Mouse (Mus musculus) cerebellum, postnatal 36 days (tissue): ENCODE measurements at regions not wholly inside any gene's neighbourhood (a gene's known extent, or its start where the extent isn't known, plus 50 kb on each side); places are given as distances from the start of the nearest gene placed in this dataset.

Experiments
- DNase-seq, 2 experiments: peaks; one replicate each; pipeline ENCODE4 v3.0.0; 2021 to 2022; ENCODE audit warnings: mixed read lengths in 2 of 2

DNA sequence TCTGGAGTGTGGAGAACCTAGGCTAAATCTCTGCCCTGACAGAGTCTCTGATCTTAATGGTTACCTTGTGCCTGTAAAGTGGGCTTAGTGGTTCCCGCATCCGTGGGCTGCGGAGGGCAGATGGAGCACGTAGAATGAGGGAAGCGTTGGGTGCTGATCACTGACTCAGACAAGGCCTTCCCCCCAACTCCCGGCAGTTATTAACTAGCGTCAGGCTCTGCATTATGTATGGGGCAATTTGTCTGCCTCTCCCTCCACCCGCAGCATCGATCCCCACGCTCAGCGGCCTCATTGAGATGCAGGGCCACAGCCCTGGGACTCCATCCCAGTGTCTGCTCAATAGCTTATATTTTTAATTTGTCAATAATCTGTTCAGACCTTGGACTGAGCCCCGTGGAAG, 164.8 kb downstream of the Gm26897 start:
- DNase-seq, result no peak

- no peak for DNase-seq
These were observed 167.5 kb downstream of the Gm26897 start for GRCm38 (mm10) chr5:111901197-111901596.

GRCm38 (mm10) chr5:111901678-111902077, 168.0 kb downstream of the Gm26897 start:
- DNase-seq, result no peak

- no peak for DNase-seq
These were observed 174.4 kb downstream of the Gm26897 start for GRCm38 (mm10) chr5:111908085-111908484.

- DNase-seq, result no peak
These were observed 176.8 kb downstream of the Gm26897 start for GRCm38 (mm10) chr5:111910514-111910913.

- no peak for DNase-seq
These were observed 179.6 kb downstream of the Gm26897 start for GRCm38 (mm10) chr5:111913354-111913753.

- no peak for DNase-seq
These were observed 180.6 kb downstream of the Gm26897 start for GRCm38 (mm10) chr5:111914296-111914695.

GRCm38 (mm10) chr5:111917643-111918252, 184.0 kb downstream of the Gm26897 start:
- DNase-seq, result no peak

DNA sequence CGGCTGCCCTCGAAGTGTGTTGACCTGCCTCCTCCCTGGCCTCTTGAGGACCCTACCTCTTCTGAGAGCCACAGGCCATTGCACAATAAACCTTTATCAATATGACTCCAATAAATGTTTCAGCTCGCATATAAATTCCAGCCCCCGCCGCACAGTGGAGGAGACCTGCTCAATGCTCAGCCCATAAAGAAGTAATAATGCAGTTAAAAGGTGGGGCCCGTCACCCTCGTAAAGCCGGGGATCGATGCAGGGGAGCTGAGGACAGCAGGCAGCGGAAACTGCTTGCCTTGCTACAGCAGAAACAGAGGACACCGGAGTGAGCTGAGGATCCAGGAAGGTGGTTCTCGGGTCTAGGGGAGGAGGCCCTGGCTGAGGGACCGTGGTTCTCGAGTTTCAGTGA, 185.2 kb downstream of the Gm26897 start:
- no peak for DNase-seq

GRCm38 (mm10) chr5:111922991-111923701, 189.4 kb downstream of the Gm26897 start:
- DNase-seq, result no peak

DNA sequence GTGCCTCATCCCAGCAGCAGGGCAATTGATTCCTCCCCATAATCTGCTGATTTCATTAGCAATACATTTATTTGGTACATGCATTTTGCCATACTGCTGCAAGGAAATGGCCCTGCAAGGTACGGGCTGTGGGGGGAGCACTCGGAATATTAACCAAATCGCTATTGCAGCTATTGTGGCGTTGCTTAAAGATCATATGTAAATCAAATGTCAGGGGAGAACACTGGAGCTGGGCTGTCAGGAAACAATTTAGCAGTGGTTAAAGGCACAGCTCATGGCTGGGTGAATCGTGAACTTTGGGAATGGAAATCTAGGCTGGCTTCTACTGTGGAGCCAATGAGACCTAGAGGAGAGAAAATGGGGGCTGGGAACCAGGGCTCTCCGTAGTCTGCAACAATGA, 192.0 kb downstream of the Gm26897 start:
- no peak for DNase-seq

DNA sequence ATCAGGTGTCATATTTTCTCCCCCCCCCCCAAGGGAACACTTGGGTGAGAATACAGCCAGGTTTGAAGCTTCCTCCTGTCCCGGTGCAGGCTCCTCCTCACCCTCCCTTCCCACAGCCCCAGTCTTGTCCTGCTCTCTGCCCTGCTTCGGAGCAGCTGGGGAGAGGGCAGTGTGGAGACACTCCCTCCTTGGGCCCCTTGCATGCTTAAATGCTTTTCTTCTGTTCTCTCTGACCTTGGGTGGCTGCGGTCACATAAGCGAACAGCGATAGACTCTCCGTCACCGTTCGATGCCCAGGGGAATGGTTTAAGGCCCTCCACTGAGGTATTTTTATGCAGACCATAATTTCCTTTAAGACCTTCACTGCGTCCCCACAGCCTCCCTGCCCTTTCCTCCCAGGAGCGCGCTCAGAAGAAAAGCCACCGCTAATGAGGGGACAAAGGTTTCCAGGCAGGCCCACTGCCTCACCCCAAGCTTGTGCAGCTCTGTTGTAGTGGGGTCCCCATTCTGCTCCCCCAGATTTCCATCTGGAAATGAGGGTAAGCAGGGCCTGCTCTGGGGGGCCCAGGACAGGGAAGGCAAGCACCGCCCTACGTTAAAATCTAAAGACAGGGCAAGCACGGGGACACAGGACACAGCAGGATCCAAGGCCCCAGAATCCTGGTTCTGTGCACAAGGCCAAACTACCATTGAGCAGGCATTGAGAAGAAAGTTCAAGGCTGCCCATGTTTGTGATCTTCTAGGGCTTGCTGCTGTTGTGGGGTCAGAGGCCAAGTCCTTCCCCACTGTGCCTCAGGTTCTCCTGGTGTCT, 195.7 kb downstream of the Gm26897 start:
- DNase-seq, result no peak

DNA sequence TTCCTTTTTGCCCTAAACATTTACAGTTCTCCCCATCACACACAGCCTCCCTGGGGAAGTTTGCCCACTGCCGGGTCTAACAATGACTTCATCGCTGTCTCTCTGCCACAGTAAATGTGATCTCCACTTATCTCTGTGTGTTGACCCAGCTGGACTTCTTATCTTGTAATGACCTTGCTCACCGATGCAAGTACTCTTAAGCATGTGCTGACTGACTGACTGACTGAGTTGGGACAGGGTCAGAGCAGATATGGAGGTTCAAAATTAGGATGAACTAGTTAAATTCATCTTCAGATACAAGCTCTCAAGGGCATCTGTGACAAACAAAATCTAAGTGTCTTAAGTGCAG, 196.2 kb downstream of the Gm26897 start:
- no peak for DNase-seq

GRCm38 (mm10) chr5:111931733-111932132, 198.0 kb downstream of the Gm26897 start:
- DNase-seq, result peak in 1 of 2 experiments; percentile 9

DNA sequence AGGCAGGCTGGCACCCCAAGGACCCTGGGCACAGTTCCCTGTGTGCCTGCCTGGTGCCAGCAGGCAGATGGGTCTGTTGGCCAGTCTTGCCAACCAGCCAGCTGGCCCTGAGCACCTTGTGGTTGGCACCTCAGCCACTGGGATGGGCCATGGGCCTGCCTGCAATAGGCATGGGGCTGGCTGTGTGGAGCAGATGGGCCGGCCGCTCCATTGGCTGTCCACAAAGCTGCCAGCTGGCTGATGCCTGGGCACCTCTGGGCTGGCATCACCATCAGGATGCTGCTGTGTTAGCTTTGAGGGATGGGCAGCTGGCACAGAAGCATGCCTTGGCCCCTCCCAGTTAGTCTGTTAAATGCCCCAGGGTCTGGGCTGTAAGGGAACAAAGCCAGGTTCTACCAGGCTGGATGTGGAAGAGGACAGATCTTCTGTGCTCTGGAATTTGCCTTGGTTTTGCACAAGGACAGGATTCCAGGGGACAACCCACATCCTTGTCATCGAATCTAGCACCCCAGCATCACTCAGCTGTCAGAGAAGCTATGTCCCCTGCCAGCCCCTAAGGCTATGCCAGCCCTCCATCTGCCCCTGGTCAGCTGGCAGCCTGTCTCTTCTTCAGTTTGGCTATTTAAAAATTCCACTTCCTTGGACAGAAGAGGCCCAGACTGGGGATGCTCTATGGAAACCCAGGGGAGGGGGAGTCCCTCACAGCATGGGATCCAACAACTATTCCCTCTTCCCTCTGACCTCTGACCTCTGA, 201.8 kb downstream of the Gm26897 start:
- DNase-seq, result peak; percentile 81 to 86

DNA sequence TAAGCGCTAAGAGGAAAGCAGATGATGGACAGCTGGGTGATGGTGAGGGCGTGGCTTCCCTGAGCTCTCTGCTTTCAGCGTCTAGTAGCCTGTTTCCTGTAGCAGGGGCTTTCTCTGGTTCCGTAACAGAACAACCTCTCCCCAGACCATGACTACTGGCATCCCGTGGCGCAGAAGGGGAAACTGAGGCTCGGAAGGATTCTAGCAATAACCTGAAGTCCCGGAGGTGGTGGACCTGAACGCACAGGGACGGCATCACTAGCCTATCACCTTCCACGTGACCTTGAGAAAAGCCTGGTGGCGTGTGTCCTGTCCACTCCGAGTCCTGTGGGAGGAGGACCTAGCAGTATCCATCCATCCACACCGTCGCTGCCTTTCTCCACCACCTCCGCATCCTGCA, 208.1 kb downstream of the Gm26897 start:
- DNase-seq, result no peak

DNA sequence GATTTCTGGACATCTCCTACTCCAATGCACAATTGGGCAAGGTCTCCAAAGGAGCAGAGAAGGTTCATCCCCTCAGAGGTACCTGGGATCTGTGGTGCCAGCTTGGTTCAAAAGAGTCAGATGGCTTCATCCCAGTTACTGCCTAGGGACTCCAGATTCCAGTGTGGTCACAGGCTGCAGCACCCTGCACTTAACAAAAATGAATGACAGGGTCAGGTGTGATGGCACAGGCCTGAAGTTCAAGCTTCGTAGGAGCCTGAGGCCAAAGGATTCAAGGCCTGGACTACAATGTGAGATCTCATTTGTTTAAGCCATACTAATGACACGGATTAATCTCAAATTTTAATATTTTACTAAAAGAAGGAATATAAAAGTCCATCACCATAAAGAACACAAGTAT, 209.1 kb downstream of the Gm26897 start:
- no peak for DNase-seq

- no peak for DNase-seq
These were observed 209.8 kb downstream of the Gm26897 start for GRCm38 (mm10) chr5:111943337-111944162.

DNA sequence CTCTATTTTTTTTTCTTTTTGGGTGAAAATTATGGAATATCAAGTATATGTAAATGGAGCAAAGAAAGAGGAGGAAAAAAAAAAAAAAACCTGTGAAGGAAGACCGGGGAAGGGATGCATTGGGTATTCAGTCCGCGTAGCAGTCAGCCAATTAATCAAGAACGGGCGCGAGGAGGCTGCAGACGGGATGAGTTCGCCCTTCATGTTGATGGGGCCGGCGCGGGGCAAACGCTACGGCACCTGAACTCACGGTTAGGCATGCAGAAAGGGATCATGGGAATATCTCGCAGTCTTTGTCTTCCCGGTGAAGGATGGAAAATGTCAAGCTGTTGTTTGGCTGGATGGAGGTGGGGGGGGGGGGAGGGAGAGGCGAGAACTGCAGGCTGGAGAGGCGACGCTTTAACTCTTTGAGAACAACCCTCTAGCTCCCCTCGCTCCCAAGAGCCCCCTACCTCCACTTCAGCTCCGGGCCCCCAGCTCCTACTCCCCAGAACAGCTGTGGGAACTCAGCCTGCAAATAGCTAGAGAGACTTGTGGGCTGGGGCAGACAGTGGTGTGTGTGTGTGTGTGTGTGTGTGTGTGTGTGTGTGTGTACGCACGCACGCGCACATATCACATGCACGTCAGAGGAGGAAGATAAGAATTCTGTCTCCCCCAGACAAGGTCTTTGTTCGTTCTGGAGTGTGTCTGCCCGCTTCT, 210.7 kb downstream of the Gm26897 start:
- no peak for DNase-seq

GRCm38 (mm10) chr5:111944972-111945285, 211.2 kb downstream of the Gm26897 start:
- DNase-seq, result no peak

DNA sequence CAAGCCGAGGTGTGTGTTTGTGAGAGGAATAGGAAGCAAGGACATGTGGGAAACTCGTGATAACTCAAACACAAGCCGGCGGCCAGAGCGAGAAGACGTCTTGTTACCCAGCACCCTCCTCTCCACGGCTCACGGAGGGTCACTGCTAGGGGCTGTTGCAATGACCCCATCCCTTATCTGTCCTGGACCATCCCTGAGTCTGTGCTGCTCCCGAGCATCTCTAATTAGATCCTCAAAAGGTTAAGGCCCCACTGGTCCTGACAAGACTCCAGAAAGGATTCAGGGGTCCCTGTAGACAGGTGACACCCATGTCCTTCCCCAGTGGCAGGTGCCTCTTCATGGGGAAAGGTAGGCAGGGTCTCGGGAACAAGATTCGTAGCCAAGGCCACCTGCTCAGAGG, 212.6 kb downstream of the Gm26897 start:
- DNase-seq, result no peak

DNA sequence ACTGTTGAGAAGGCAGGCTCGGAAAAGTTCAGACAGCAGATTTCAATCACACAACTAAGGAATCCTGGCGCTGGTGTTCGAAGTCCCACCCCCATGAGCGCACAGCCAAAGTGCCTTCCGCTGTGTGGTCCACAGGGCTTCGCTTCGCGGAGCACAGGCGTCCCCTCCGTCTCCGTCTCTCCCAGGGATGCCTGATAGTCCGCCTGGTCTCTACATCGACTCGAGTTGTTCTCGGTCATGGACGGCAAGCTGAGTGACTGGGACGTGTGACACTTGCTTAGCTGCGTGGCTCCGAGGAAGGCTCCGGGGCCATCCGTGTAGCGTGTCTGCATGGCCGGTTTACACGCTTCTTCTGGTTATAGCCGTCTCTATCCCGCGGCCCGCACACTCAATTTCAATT, 224.0 kb downstream of the Gm26897 start:
- no peak for DNase-seq
